25 mouse cellular contexts compared by ENCODE assay signal in the genomic region with DNA sequence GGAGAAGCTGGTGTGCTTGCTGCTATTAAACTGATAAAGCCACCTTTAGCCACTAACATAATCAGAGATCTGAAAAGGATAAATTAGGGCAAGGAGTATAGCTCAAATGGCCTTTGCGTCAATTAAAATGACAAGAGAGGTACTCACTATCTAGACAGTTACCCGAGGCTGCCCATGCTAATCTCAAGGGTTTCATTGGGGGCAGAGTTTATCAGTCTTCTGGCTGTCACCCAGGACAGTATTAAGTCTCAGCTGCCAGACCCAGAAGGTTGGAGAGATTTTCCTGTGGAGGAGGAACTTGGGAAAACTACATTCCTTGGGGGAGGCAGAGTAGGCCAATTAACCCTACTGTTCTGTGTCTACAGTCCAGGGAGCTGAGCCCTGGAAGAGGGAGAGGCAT.
A peak's percentile ranks its signal among the peaks of the same experiment; 100 is the strongest.
DNase-seq lines count a peak whose midpoint lies in the region; ATAC-seq lines count a peak whose summit lies in the region.
"Had no signal": no experiment of that assay in that cellular context is flagged by ENCODE, and none has a peak within 500 bp of the region (broad histone marks: within the 10 kb centered on the region; RNA-seq: fewer than 3 reads in every experiment).

No protein-coding gene starts in this region.

- H3K4me1 ChIP-seq in intestine, embryonic 14.5 days (replicated peaks; ENCODE audit: control insufficient read depth, insufficient read depth, low read length): no peaks in the 10 kb centered on the region
- no peaks in the 10 kb centered on the region for H3K4me1 ChIP-seq in intestine, embryonic 15.5 days (replicated peaks)
- 0 out of 2 replicates have a peak, but pooled peaks cover 3% of the 10 kb centered on the region for H3K4me1 ChIP-seq in kidney, embryonic 14.5 days (ENCODE audit: control insufficient read depth, insufficient read depth, low read length)
- H3K4me1 ChIP-seq: embryonic facial prominence, embryonic 15.5 days; hindbrain, embryonic 10.5 days; limb, embryonic 13.5 days; liver, embryonic 13.5 days; megakaryocyte, embryonic 14.5 days; midbrain, embryonic 13.5 days; stomach, embryonic 15.5 days had no signal

- H3K9me3 ChIP-seq in intestine, embryonic 14.5 days (ENCODE audit: control insufficient read depth, low read length): no peaks in the 10 kb centered on the region
- no peaks in the 10 kb centered on the region for H3K9me3 ChIP-seq in intestine, embryonic 15.5 days
- H3K9me3 ChIP-seq in kidney, embryonic 14.5 days (ENCODE audit: control insufficient read depth, low read length): no peaks in the 10 kb centered on the region
- H3K9me3 ChIP-seq: embryonic facial prominence, embryonic 15.5 days; hindbrain, embryonic 10.5 days; limb, embryonic 13.5 days; liver, embryonic 13.5 days; megakaryocyte, embryonic 14.5 days; midbrain, embryonic 13.5 days; stomach, embryonic 15.5 days had no signal

- no peaks in the 10 kb centered on the region for H3K36me3 ChIP-seq in intestine, embryonic 14.5 days (ENCODE audit: control insufficient read depth, insufficient read depth, low read length)
- no peaks in the 10 kb centered on the region for H3K36me3 ChIP-seq in intestine, embryonic 15.5 days
- no peaks in the 10 kb centered on the region for H3K36me3 ChIP-seq in kidney, embryonic 14.5 days (ENCODE audit: control insufficient read depth, insufficient read depth, low read length)
- H3K36me3 ChIP-seq: embryonic facial prominence, embryonic 15.5 days; hindbrain, embryonic 10.5 days; limb, embryonic 13.5 days; liver, embryonic 13.5 days; midbrain, embryonic 13.5 days; stomach, embryonic 15.5 days had no signal

- H3K4me3 ChIP-seq in intestine, embryonic 14.5 days (ENCODE audit: low read depth, low read length): no peak overlapping the region
- H3K4me3 ChIP-seq in intestine, embryonic 15.5 days (replicated peaks): no peak overlapping the region
- no peak overlapping the region for H3K4me3 ChIP-seq in kidney, embryonic 14.5 days (ENCODE audit: low read length)
- H3K4me3 ChIP-seq: embryonic facial prominence, embryonic 15.5 days; hindbrain, embryonic 10.5 days; limb, embryonic 13.5 days; liver, embryonic 13.5 days; megakaryocyte, embryonic 14.5 days; midbrain, embryonic 13.5 days; stomach, embryonic 15.5 days had no signal

- H3K9ac ChIP-seq in intestine, embryonic 14.5 days (ENCODE audit: low read length): no peak overlapping the region
- H3K9ac ChIP-seq in intestine, embryonic 15.5 days: no peak overlapping the region
- H3K9ac ChIP-seq in kidney, embryonic 14.5 days (ENCODE audit: low read depth, low read length): no peak overlapping the region
- H3K9ac ChIP-seq: embryonic facial prominence, embryonic 15.5 days; limb, embryonic 13.5 days; liver, embryonic 13.5 days; midbrain, embryonic 13.5 days; stomach, embryonic 15.5 days had no signal

- H3K4me2 ChIP-seq in intestine, embryonic 14.5 days (ENCODE audit: low read length): no peak overlapping the region
- no peak overlapping the region for H3K4me2 ChIP-seq in intestine, embryonic 15.5 days (replicated peaks)
- no peak overlapping the region for H3K4me2 ChIP-seq in kidney, embryonic 14.5 days (replicated peaks; ENCODE audit: low read depth, low read length)
- H3K4me2 ChIP-seq: embryonic facial prominence, embryonic 15.5 days; heart, embryonic 11.5 days; limb, embryonic 13.5 days; liver, embryonic 13.5 days; midbrain, embryonic 13.5 days; stomach, embryonic 15.5 days had no signal

- WGBS in intestine, embryonic 14.5 days: 33% methylated on average over 2 of the region's 2 CpGs
- 34% methylated on average over 2 of the region's 2 CpGs for WGBS in intestine, embryonic 15.5 days
- 36% methylated on average over 2 of the region's 2 CpGs for WGBS in kidney, embryonic 14.5 days

- no peak for ATAC-seq in intestine, embryonic 14.5 days (replicated peaks; ENCODE audit: low FRiP score, low TSS enrichment, low read depth)
- ATAC-seq in intestine, embryonic 15.5 days: no peak
- peak; percentile 49; the same call in 1 of the 2 replicates for ATAC-seq in kidney, embryonic 14.5 days (ENCODE audit: low FRiP score, low TSS enrichment)
- ATAC-seq: forebrain, embryonic 14.5 days; hindbrain, embryonic 16.5 days; intestine, postnatal 0 days; midbrain, embryonic 13.5 days had no signal

- H3K27me3 ChIP-seq in intestine, embryonic 14.5 days (replicated peaks; ENCODE audit: control insufficient read depth, insufficient read depth, low read length): no peaks in the 10 kb centered on the region
- no peaks in the 10 kb centered on the region for H3K27me3 ChIP-seq in intestine, embryonic 15.5 days (replicated peaks)
- H3K27me3 ChIP-seq in kidney, embryonic 14.5 days (ENCODE audit: control insufficient read depth, insufficient read depth, low read length): no peaks in the 10 kb centered on the region; the same call in 1 of the 2 replicates
- H3K27me3 ChIP-seq: embryonic facial prominence, embryonic 15.5 days; liver, embryonic 13.5 days; megakaryocyte, embryonic 14.5 days; midbrain, embryonic 13.5 days; stomach, embryonic 15.5 days had no signal

- no peak overlapping the region for H3K27ac ChIP-seq in intestine, embryonic 14.5 days (ENCODE audit: low read depth)
- no peak overlapping the region for H3K27ac ChIP-seq in intestine, embryonic 15.5 days
- H3K27ac ChIP-seq in kidney, embryonic 14.5 days (ENCODE audit: low read depth, low read length): no peak overlapping the region
- H3K27ac ChIP-seq: embryonic facial prominence, embryonic 15.5 days; hindbrain, embryonic 10.5 days; limb, embryonic 13.5 days; liver, embryonic 13.5 days; midbrain, embryonic 13.5 days; stomach, embryonic 15.5 days had no signal

- peak; percentile 12 for DNase-seq in intestine, embryonic 14.5 days (ENCODE audit: low spot score)
- peak; percentile 26 to 46 for DNase-seq in kidney, postnatal 36 days
- no peak for DNase-seq in right cerebral cortex, postnatal 14 days
- no peak for DNase-seq in right cerebral cortex, postnatal 36 days (ENCODE audit: low spot score in 2 of 2)
- DNase-seq in cerebellum, adult 11-12 months: no peak
- DNase-seq: cerebellum, adult 8-10 months; gastrocnemius, postnatal 10 days; layer of hippocampus, postnatal 36 days; liver, embryonic 13.5 days; lung, adult 2 months; lung, postnatal 14 days; retina, postnatal 1 day; thymus, adult 2 months had no signal

Comparison
In these comparisons a context has a peak if more than half of its experiments do, and no peak if none do; other contexts are left out.
1. DNase-seq: peak in intestine, embryonic 14.5 days (single experiment) and kidney, postnatal 36 days (2 of 2); none in right cerebral cortex, postnatal 14 days (single experiment), right cerebral cortex, postnatal 36 days (0 of 2) and cerebellum, adult 11-12 months (single experiment).